Mouse (Mus musculus): ENCODE data around the gene Hoxa6. TPM values are rescaled to one million over a fixed set of nuclear protein-coding genes. Genes with fewer than 3 reads are reported as not detected.

The Hoxa6 gene
- polyA plus RNA-seq, 1 experiment from 2014 or later = 34.7 TPM

GRCm38 (mm10) chr6:52167736-52168161 lies 40.8 kb downstream of the Hoxa6 start:
- H3K27ac ChIP-seq = peak overlapping the region; percentile 100
- ATAC-seq (ENCODE audit: low FRiP score, low read depth) = no peak
- 3% methylated on average over 14 of the region's 14 CpGs for WGBS
- H3K4me3 ChIP-seq = peak overlapping the region; percentile 45
- no peaks in the 10 kb centered on the region for H3K9me3 ChIP-seq
- peaks cover 23% of the 10 kb centered on the region for H3K36me3 ChIP-seq
- H3K27me3 ChIP-seq (replicated peaks) = no peaks in the 10 kb centered on the region
- H3K4me2 ChIP-seq (replicated peaks) = peak overlapping the region; percentile 99
- peak overlapping the region; percentile 99 for H3K9ac ChIP-seq
- peaks cover 80% of the 10 kb centered on the region for H3K4me1 ChIP-seq

GRCm38 (mm10) chr6:52167176-52167575 lies 41.3 kb downstream of the Hoxa6 start:
- Histone ChIP-seq H3K4me1 (peaks cover 77% of the 10 kb centered on the region), H3K27ac (peak overlapping the region; percentile 100)

DNA sequence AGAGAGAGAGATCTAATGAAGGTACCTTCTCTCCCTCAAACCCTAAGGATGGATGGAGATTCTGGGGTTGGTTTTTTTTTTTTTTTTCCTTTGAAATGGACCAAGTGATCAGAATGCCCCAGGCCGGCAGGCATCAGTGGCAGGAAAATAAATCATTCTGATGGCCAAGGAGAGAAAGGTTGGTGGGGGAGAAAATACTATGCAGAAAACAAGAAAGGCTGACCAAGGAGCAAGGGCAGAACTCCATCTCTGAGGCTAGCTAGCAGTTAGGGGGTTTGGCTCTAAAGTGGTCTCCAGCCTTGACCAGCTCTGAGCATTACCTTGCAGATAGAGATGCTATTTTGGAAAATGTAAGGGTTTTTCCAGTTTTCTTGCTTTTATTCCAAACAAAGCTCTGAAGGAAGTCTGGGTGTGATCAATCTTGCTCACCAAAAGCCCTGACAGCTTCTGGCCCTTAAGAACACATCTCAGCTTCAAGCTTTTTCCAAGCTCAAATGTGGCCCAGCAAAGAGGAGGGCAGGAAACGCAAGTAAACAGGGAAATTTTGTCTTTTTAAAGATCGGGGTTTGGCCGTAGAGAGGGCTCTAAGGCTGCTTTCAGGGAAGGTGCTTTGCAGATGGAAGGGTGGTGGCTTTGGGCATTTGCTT lies 42.0 kb downstream of the Hoxa6 start:
- WGBS = 3% methylated on average over 4 of the region's 4 CpGs
- H3K27ac ChIP-seq = peak overlapping the region; percentile 100
- H3K4me1 ChIP-seq = peaks cover 70% of the 10 kb centered on the region
- H3K27me3 ChIP-seq (replicated peaks) = no peaks in the 10 kb centered on the region
- peak overlapping the region; percentile 99 for H3K4me2 ChIP-seq (replicated peaks)
- peak overlapping the region; percentile 99 for H3K9ac ChIP-seq
- peak overlapping the region; percentile 74 for H3K4me3 ChIP-seq
- H3K36me3 ChIP-seq = peaks cover 17% of the 10 kb centered on the region
- no peaks in the 10 kb centered on the region for H3K9me3 ChIP-seq
- ATAC-seq (ENCODE audit: low FRiP score, low read depth) = no peak

More at GRCm38 (mm10) chr6:52167176-52167575, 41.3 kb downstream of the Hoxa6 start:
- H3K9me3 ChIP-seq = no peaks in the 10 kb centered on the region
- H3K4me2 ChIP-seq (replicated peaks) = peak overlapping the region; percentile 99
- no peaks in the 10 kb centered on the region for H3K27me3 ChIP-seq (replicated peaks)
- H3K4me3 ChIP-seq = peak overlapping the region; percentile 45
- H3K36me3 ChIP-seq = peaks cover 22% of the 10 kb centered on the region
- no peak for ATAC-seq (ENCODE audit: low FRiP score, low read depth)
- H3K9ac ChIP-seq = peak overlapping the region; percentile 99
- 16% methylated on average over 1 of the region's 1 CpGs for WGBS

- peak overlapping the region; percentile 99 for H3K9ac ChIP-seq
- H3K36me3 ChIP-seq = peaks cover 17% of the 10 kb centered on the region
- no peak for ATAC-seq (ENCODE audit: low FRiP score, low read depth)
- peak overlapping the region; percentile 99 for H3K4me2 ChIP-seq (replicated peaks)
- no peaks in the 10 kb centered on the region for H3K9me3 ChIP-seq
- peak overlapping the region; percentile 100 for H3K27ac ChIP-seq
- peak overlapping the region; percentile 74 for H3K4me3 ChIP-seq
- WGBS = under 1% methylated on average over 28 of the region's 28 CpGs
- no peaks in the 10 kb centered on the region for H3K27me3 ChIP-seq (replicated peaks)
- peaks cover 63% of the 10 kb centered on the region for H3K4me1 ChIP-seq
Observed at GRCm38 (mm10) chr6:52165441-52166370, 42.8 kb downstream of the Hoxa6 start.

DNA sequence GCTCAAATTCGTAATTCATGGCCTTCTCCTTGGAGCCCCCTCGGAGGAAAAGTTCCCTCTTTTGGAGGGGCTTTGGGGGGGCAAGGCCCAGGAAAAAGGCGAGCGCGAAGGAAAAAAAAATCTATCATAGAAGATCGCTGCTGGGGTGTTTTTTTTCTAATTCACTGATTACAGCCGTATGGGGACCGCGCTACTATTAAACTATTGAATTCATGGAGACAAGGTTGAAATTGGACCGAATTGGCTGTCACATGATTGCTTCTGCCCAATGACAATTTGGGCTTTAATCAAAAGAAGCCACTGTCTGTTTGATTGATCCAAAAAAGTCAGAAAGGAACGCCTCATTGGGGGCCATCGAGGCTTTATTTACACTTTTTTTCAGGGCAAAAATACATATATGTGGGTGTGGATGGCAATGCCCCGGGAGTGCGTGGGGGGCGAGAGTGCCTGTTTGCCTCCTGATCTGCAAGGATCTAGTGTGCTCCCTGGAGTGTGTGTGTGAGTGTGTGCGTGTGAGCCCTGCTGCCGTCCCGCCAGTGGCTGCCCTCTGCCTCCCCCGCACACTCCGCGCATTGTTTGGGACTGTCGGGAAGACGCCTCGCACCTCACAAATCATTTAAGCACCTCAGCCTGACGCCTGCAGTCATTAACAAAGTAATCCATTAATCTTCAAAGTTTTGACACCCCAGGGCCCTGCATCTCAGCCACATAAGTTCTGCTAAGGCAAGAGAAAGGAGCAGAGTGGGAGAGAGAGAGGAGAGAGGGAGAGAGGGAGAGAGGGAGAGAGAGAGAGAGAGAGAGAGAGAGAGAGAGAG lies 43.7 kb downstream of the Hoxa6 start, which contains the start of gene Hoxa2:
TSS of gene Hoxa2 (minus strand) at position 206 of the 815 bp plus-strand sequence.
- ATAC-seq (ENCODE audit: low FRiP score, low read depth) = peak; percentile 67

GRCm38 (mm10) chr6:52164051-52164625 lies 44.4 kb downstream of the Hoxa6 start:
- no peaks in the 10 kb centered on the region for H3K27me3 ChIP-seq (replicated peaks)
- peak; percentile 10; the same call in 1 of the 2 replicates for ATAC-seq (ENCODE audit: low FRiP score, low read depth)
- H3K9me3 ChIP-seq = no peaks in the 10 kb centered on the region
- peaks cover 64% of the 10 kb centered on the region for H3K4me1 ChIP-seq
- H3K27ac ChIP-seq = peak overlapping the region; percentile 100
- under 1% methylated on average over 39 of the region's 39 CpGs for WGBS
- peak overlapping the region; percentile 74 for H3K4me3 ChIP-seq
- peak overlapping the region; percentile 99 for H3K4me2 ChIP-seq (replicated peaks)
- H3K36me3 ChIP-seq = peaks cover 6% of the 10 kb centered on the region; the same call in 1 of the 2 replicates
- H3K9ac ChIP-seq = peak overlapping the region; percentile 99

More for the DNA sequence above, 43.7 kb downstream of the Hoxa6 start, which contains the start of gene Hoxa2:
- peak within 1 kb of the TSS; percentile 99 for H3K4me2 ChIP-seq (replicated peaks)
- H3K4me3 ChIP-seq = peak within 1 kb of the TSS; percentile 74
- peaks cover 63% of the 10 kb centered on the region for H3K4me1 ChIP-seq
- no peaks in the 10 kb centered on the region for H3K9me3 ChIP-seq
- H3K9ac ChIP-seq = peak within 1 kb of the TSS; percentile 99
- H3K27ac ChIP-seq = peak within 1 kb of the TSS; percentile 100
- no peaks in the 10 kb centered on the region for H3K27me3 ChIP-seq (replicated peaks)
- peaks cover 9% of the 10 kb centered on the region for H3K36me3 ChIP-seq
- under 1% methylated on average over 25 of the region's 25 CpGs for WGBS

- WGBS = 1% methylated on average over 17 of the region's 17 CpGs
- Histone ChIP-seq H3K4me1 (peaks cover 62% of the 10 kb centered on the region), H3K9me3 (no peaks in the 10 kb centered on the region), H3K9ac (peak overlapping the region; percentile 99), H3K27ac (peak overlapping the region; percentile 100), H3K27me3 (replicated peaks) (no peaks in the 10 kb centered on the region), H3K36me3 (peaks cover 3% of the 10 kb centered on the region; the same call in 1 of the 2 replicates), H3K4me3 (peak overlapping the region; percentile 74), H3K4me2 (replicated peaks) (peak overlapping the region; percentile 99)
- ATAC-seq (ENCODE audit: low FRiP score, low read depth) = no peak
Observed at GRCm38 (mm10) chr6:52163366-52164031, 45.0 kb downstream of the Hoxa6 start.

- H3K36me3 ChIP-seq = peaks cover 3% of the 10 kb centered on the region; the same call in 1 of the 2 replicates
- no peaks in the 10 kb centered on the region for H3K9me3 ChIP-seq
- H3K9ac ChIP-seq = peak overlapping the region; percentile 99
- WGBS = 2% methylated on average over 14 of the region's 14 CpGs
- H3K27ac ChIP-seq = peak overlapping the region; percentile 100
- no peak for ATAC-seq (ENCODE audit: low FRiP score, low read depth)
- no peaks in the 10 kb centered on the region for H3K27me3 ChIP-seq (replicated peaks)
- peak overlapping the region; percentile 74 for H3K4me3 ChIP-seq
- peaks cover 57% of the 10 kb centered on the region for H3K4me1 ChIP-seq
- H3K4me2 ChIP-seq (replicated peaks) = peak overlapping the region; percentile 99
Observed at GRCm38 (mm10) chr6:52162611-52163365, 45.7 kb downstream of the Hoxa6 start.

- no peak for ATAC-seq (ENCODE audit: low FRiP score, low read depth)
- peak overlapping the region; percentile 99 for H3K9ac ChIP-seq
- peaks cover 3% of the 10 kb centered on the region; the same call in 1 of the 2 replicates for H3K36me3 ChIP-seq
- peak overlapping the region; percentile 99 for H3K4me2 ChIP-seq (replicated peaks)
- no peaks in the 10 kb centered on the region for H3K27me3 ChIP-seq (replicated peaks)
- peak overlapping the region; percentile 25 for H3K4me3 ChIP-seq
- H3K9me3 ChIP-seq = no peaks in the 10 kb centered on the region
- H3K27ac ChIP-seq = peak overlapping the region; percentile 66
- 5% methylated on average over 1 of the region's 1 CpGs for WGBS
- H3K4me1 ChIP-seq = peaks cover 58% of the 10 kb centered on the region
Observed at GRCm38 (mm10) chr6:52162093-52162380, 46.5 kb downstream of the Hoxa6 start.

DNA sequence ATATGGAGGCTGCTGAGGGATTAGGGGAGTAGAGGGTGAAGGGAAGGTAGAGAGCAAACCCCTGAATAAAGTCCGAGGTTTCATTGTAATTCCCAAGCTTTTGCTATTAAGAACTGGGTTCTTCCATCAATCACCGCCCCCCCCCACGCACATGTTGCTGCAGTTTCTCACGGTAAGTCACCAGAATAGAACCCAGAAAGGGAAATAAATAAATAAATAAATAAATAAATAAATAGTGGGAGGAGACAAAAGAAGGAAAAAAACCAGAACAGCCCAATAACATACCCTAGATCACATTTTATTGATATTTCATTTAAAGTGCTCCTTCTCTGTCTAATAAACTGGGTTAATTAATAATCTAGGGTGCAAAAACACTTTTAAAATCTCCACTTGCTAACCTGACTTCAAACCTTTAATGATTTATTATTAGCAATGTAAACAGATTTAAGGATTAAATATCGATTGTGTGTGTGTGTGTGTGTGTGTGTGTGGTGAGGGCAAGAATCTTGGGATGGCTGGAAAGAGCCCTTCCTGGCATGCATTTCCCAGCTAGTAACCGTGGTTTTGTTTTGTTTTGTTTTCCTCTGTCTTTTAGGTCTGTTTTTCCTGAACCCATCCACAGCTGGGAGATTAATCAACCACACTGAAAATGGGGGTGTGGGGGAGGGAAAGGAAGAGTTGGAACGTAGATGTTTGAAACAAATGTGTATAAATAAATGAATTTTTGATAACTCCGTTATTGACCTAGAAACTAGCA lies 47.0 kb downstream of the Hoxa6 start:
- Histone ChIP-seq H3K36me3 (peaks cover 3% of the 10 kb centered on the region; the same call in 1 of the 2 replicates), H3K4me2 (replicated peaks) (peak overlapping the region; percentile 99), H3K27me3 (replicated peaks) (no peaks in the 10 kb centered on the region), H3K4me1 (peaks cover 57% of the 10 kb centered on the region), H3K27ac (peak overlapping the region; percentile 98), H3K4me3 (peak overlapping the region; percentile 75), H3K9me3 (no peaks in the 10 kb centered on the region), H3K9ac (peak overlapping the region; percentile 99)
- 2% methylated on average over 8 of the region's 8 CpGs for WGBS
- ATAC-seq (ENCODE audit: low FRiP score, low read depth) = no peak
